Mouse (Mus musculus) hindbrain, embryonic 16.5 days (tissue): ENCODE data around the gene Pde6g. TPM values are rescaled to one million over a fixed set of nuclear protein-coding genes. Genes with fewer than 3 reads are reported as not detected.

Experiments
- ATAC-seq: fragments of 200-750 bp; cut with Nextera tagmentation; 2 replicates; pipeline ENCODE4 v1.8.0; 2017; ENCODE audit warnings: moderate TSS enrichment, moderate library complexity
- H3K27ac ChIP-seq: fragments of 300-500 bp; sonication (generic); 2 replicates; pipeline ENCODE4 v1.5.1; 2014; ENCODE audit warnings: low read depth, mild to moderate bottlenecking, control low read depth, low read length, moderate library complexity
- H3K27me3 ChIP-seq: fragments of 300-500 bp; sonication (generic); replicated peaks from 2 replicates; pipeline ENCODE4 v1.6.1; 2014; ENCODE audit warnings: low read length; ENCODE audit not compliant: control insufficient read depth, insufficient read depth
- H3K36me3 ChIP-seq: fragments of 300-500 bp; sonication (generic); 2 replicates; pipeline ENCODE4 v1.6.1; 2014; ENCODE audit warnings: mild to moderate bottlenecking, low read length, moderate library complexity, mixed read lengths; ENCODE audit not compliant: control insufficient read depth, insufficient read depth
- H3K4me1 ChIP-seq: fragments of 300-500 bp; sonication (generic); 2 replicates; pipeline ENCODE4 v1.6.1; 2014; ENCODE audit warnings: low read depth, low read length; ENCODE audit not compliant: control insufficient read depth, insufficient read depth
- H3K4me2 ChIP-seq: fragments of 300-500 bp; sonication (generic); 2 replicates; pipeline ENCODE4 v1.6.1; 2014; ENCODE audit warnings: mild to moderate bottlenecking, low read length, control low read depth, moderate library complexity
- H3K4me3 ChIP-seq: fragments of 300-500 bp; sonication (generic); 2 replicates; pipeline ENCODE4 v1.5.1; 2014; ENCODE audit warnings: mild to moderate bottlenecking, low read length, control low read depth, moderate library complexity
- H3K9ac ChIP-seq: fragments of 300-500 bp; sonication (generic); 2 replicates; pipeline ENCODE4 v1.6.1; 2014; ENCODE audit warnings: low read depth, mild to moderate bottlenecking, control low read depth, low read length, moderate library complexity
- H3K9me3 ChIP-seq: fragments of 300-500 bp; sonication (generic); 2 replicates; pipeline ENCODE4 v1.6.1; 2014; ENCODE audit warnings: mild to moderate bottlenecking, low read length, moderate library complexity; ENCODE audit not compliant: control insufficient read depth
- WGBS: fragments of 180-500 bp; shearing (Covaris S2); extraction: QIAGEN DNeasy Blood & Tissue Kit; methylation state at CpG from one replicate; pipeline ENCODE4 v1.1.7; 2014; 5-methylcytosine and 5-hydroxymethylcytosine counted together
- polyA plus RNA-seq: library from polyadenylated mRNA; unstranded; fragments of >200 nt; fragmentation: Nextera tagmentation; extraction: Ambion mirVana; gene quantifications from 2 replicates; pipeline ENCODE4 v1.2.1, GENCODE M21; 2015

The Pde6g gene
- 0.30 TPM in 1 of 2 replicates, not detected in the other for polyA plus RNA-seq

GRCm38 (mm10) chr11:120453306-120453705, at the start of gene Pde6g:
TSS of gene Pde6g (minus strand) at chr11:120453500.
- no peak within 1 kb of the TSS for H3K4me2 ChIP-seq
- peaks cover 7% of the 10 kb centered on the region for H3K4me1 ChIP-seq
- H3K36me3 ChIP-seq, result no peaks in the 10 kb centered on the region
- no peak within 1 kb of the TSS for H3K27ac ChIP-seq
- H3K27me3 ChIP-seq, result no peaks in the 10 kb centered on the region
- no peaks in the 10 kb centered on the region for H3K9me3 ChIP-seq
- ATAC-seq, result no peak
- no peak within 1 kb of the TSS for H3K4me3 ChIP-seq
- WGBS, result 84% methylated on average over 4 of the region's 4 CpGs
- H3K9ac ChIP-seq, result no peak within 1 kb of the TSS

GRCm38 (mm10) chr11:120501701-120502100, 48.4 kb upstream of the Pde6g start:
- H3K36me3 ChIP-seq, result peaks cover 8% of the 10 kb centered on the region; the same call in 1 of the 2 replicates
- H3K4me3 ChIP-seq, result no peak overlapping the region
- no peak overlapping the region for H3K4me2 ChIP-seq
- WGBS, result 90% methylated on average over 4 of the region's 4 CpGs
- no peak for ATAC-seq
- H3K9ac ChIP-seq, result no peak overlapping the region
- H3K9me3 ChIP-seq, result no peaks in the 10 kb centered on the region
- no peak overlapping the region for H3K27ac ChIP-seq
- H3K27me3 ChIP-seq, result no peaks in the 10 kb centered on the region
- H3K4me1 ChIP-seq, result no peaks in the 10 kb centered on the region

- Histone ChIP-seq H3K27ac (no peak overlapping the region), H3K36me3 (peaks cover 11% of the 10 kb centered on the region; the same call in 1 of the 2 replicates), H3K9me3 (no peaks in the 10 kb centered on the region), H3K9ac (no peak overlapping the region), H3K4me3 (no peak overlapping the region), H3K4me1 (no peaks in the 10 kb centered on the region), H3K27me3 (no peaks in the 10 kb centered on the region), H3K4me2 (no peak overlapping the region)
- no peak for ATAC-seq
- 68% methylated on average over 6 of the region's 6 CpGs for WGBS
These were observed 47.7 kb upstream of the Pde6g start for GRCm38 (mm10) chr11:120501018-120501417.

GRCm38 (mm10) chr11:120500357-120500756, 47.1 kb upstream of the Pde6g start:
- Histone ChIP-seq H3K4me2 (no peak overlapping the region), H3K9ac (no peak overlapping the region), H3K4me3 (no peak overlapping the region), H3K36me3 (peaks cover 16% of the 10 kb centered on the region; the same call in 1 of the 2 replicates), H3K9me3 (no peaks in the 10 kb centered on the region), H3K4me1 (no peaks in the 10 kb centered on the region), H3K27me3 (no peaks in the 10 kb centered on the region), H3K27ac (no peak overlapping the region)
- WGBS, result 22% methylated on average over 3 of the region's 3 CpGs
- no peak for ATAC-seq

- peaks cover 19% of the 10 kb centered on the region; the same call in 1 of the 2 replicates for H3K36me3 ChIP-seq
- H3K9ac ChIP-seq, result no peak overlapping the region
- no peaks in the 10 kb centered on the region for H3K4me1 ChIP-seq
- no peak for ATAC-seq
- WGBS, result 82% methylated on average over 6 of the region's 6 CpGs
- H3K27ac ChIP-seq, result no peak overlapping the region
- no peak overlapping the region for H3K4me3 ChIP-seq
- no peaks in the 10 kb centered on the region for H3K27me3 ChIP-seq
- H3K4me2 ChIP-seq, result no peak overlapping the region
- no peaks in the 10 kb centered on the region for H3K9me3 ChIP-seq
These were observed 46.6 kb upstream of the Pde6g start for GRCm38 (mm10) chr11:120499894-120500293.

- peaks cover 19% of the 10 kb centered on the region; the same call in 1 of the 2 replicates for H3K36me3 ChIP-seq
- no peaks in the 10 kb centered on the region for H3K4me1 ChIP-seq
- H3K9ac ChIP-seq, result no peak overlapping the region
- H3K4me2 ChIP-seq, result no peak overlapping the region
- H3K4me3 ChIP-seq, result no peak overlapping the region
- no peaks in the 10 kb centered on the region for H3K27me3 ChIP-seq
- H3K27ac ChIP-seq, result no peak overlapping the region
- no peak for ATAC-seq
- 88% methylated on average over 5 of the region's 5 CpGs for WGBS
- H3K9me3 ChIP-seq, result no peaks in the 10 kb centered on the region
These were observed 45.6 kb upstream of the Pde6g start for GRCm38 (mm10) chr11:120498891-120499290.

- no peaks in the 10 kb centered on the region for H3K27me3 ChIP-seq
- peaks cover 5% of the 10 kb centered on the region for H3K4me1 ChIP-seq
- no peak overlapping the region for H3K27ac ChIP-seq
- WGBS, result 94% methylated on average over 12 of the region's 12 CpGs
- ATAC-seq, result no peak
- H3K36me3 ChIP-seq, result peaks cover 19% of the 10 kb centered on the region; the same call in 1 of the 2 replicates
- no peak overlapping the region for H3K9ac ChIP-seq
- no peak overlapping the region for H3K4me2 ChIP-seq
- no peaks in the 10 kb centered on the region for H3K9me3 ChIP-seq
- H3K4me3 ChIP-seq, result no peak overlapping the region
These were observed 44.9 kb upstream of the Pde6g start for GRCm38 (mm10) chr11:120498226-120498625.

GRCm38 (mm10) chr11:120497436-120497835, 44.1 kb upstream of the Pde6g start:
- Histone ChIP-seq H3K36me3 (peaks cover 19% of the 10 kb centered on the region; the same call in 1 of the 2 replicates), H3K9me3 (no peaks in the 10 kb centered on the region)
- ATAC-seq, result no peak

GRCm38 (mm10) chr11:120493911-120494310, 40.6 kb upstream of the Pde6g start:
- Histone ChIP-seq H3K4me1 (peaks cover 25% of the 10 kb centered on the region), H3K36me3 (peaks cover 22% of the 10 kb centered on the region; the same call in 1 of the 2 replicates), H3K9ac (0 out of 2 replicates have a peak overlapping the region, but pooled peaks have one; percentile 82), H3K27ac (no peak overlapping the region), H3K4me3 (no peak overlapping the region), H3K9me3 (no peaks in the 10 kb centered on the region), H3K27me3 (no peaks in the 10 kb centered on the region), H3K4me2 (no peak overlapping the region)
- ATAC-seq, result no peak
- 82% methylated on average over 3 of the region's 3 CpGs for WGBS

More at GRCm38 (mm10) chr11:120497436-120497835, 44.1 kb upstream of the Pde6g start:
- 93% methylated on average over 3 of the region's 3 CpGs for WGBS
- Histone ChIP-seq H3K27me3 (no peaks in the 10 kb centered on the region), H3K4me1 (peaks cover 11% of the 10 kb centered on the region), H3K4me2 (no peak overlapping the region), H3K9ac (no peak overlapping the region), H3K4me3 (no peak overlapping the region), H3K27ac (no peak overlapping the region)
